Comparison of ENCODE assay signal across 10 mouse cellular contexts in the genomic region with DNA sequence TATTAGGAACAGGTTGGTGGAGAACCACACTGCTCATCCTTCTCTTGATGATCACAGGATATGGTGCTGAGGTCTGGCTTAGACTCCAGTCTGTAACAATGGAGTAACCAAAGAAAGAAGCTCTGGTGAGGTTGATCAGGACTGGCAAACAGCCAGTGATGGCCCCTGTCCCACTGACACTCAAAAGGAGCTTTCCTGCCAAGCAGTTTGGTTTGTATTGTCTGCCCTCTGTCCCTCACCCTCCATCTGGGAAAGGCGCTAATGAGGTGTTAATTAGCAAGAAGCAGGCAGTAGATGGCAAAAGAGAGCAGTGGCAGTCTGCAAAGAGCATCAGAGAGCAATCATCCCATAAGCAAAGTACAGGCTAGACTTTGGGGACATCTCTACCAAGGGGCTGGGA.
A peak's percentile ranks its signal among the peaks of the same experiment; 100 is the strongest.
DNase-seq lines count a peak whose midpoint lies in the region; ATAC-seq lines count a peak whose summit lies in the region.
"Had no signal": no experiment of that assay in that cellular context is flagged by ENCODE, and none has a peak within 500 bp of the region (broad histone marks: within the 10 kb centered on the region; RNA-seq: fewer than 3 reads in every experiment).

No protein-coding gene starts in this region.

- H3K4me2 ChIP-seq in heart, embryonic 15.5 days, result no peak overlapping the region; the same call in 1 of the 2 replicates
- H3K4me2 ChIP-seq in hindbrain, embryonic 16.5 days (ENCODE audit: low read length), result no peak overlapping the region

- no peak for DNase-seq in heart, postnatal 36 days
- DNase-seq in right cerebral cortex, postnatal 4 days, result peak; percentile 20
- DNase-seq in right cerebral cortex, adult 18-20 months, result no peak
- no peak for DNase-seq in gastrocnemius, postnatal 10 days
- no peak for DNase-seq in left cerebral cortex, postnatal 14 days (ENCODE audit: low spot score in 2 of 2)
- DNase-seq: adrenal gland, adult 2 months; layer of hippocampus, postnatal 36 days had no signal

- H3K36me3 ChIP-seq in heart, embryonic 15.5 days, result no peaks in the 10 kb centered on the region
- no peaks in the 10 kb centered on the region for H3K36me3 ChIP-seq in hindbrain, embryonic 16.5 days (ENCODE audit: control insufficient read depth, insufficient read depth, low read length)

- intact Hi-C loops in heart, postnatal 36 days (cut with DNase I), result no loop called here
- intact Hi-C loops in left cerebral cortex, postnatal 14 days (cut with DNase I), result no loop called here

- ATAC-seq in heart, embryonic 15.5 days (replicated peaks; ENCODE audit: insufficient number of reproducible peaks, insufficient read depth, low FRiP score, low read depth), result no peak
- peak; percentile 55 for ATAC-seq in hindbrain, embryonic 16.5 days
- no peak for ATAC-seq in CD4-positive, CD25-positive, alpha-beta regulatory T cell, adult 4 months

- H3K9me3 ChIP-seq in heart, embryonic 15.5 days (replicated peaks), result no peaks in the 10 kb centered on the region
- H3K9me3 ChIP-seq in hindbrain, embryonic 16.5 days (ENCODE audit: control insufficient read depth, low read length), result no peaks in the 10 kb centered on the region

- no peaks in the 10 kb centered on the region for H3K27me3 ChIP-seq in heart, embryonic 15.5 days
- H3K27me3 ChIP-seq in hindbrain, embryonic 16.5 days (replicated peaks; ENCODE audit: control insufficient read depth, insufficient read depth, low read length), result no peaks in the 10 kb centered on the region

- H3K4me3 ChIP-seq in heart, embryonic 15.5 days, result no peak overlapping the region
- no peak overlapping the region for H3K4me3 ChIP-seq in hindbrain, embryonic 16.5 days (ENCODE audit: low read length)

- peak overlapping the region; percentile 75 for H3K27ac ChIP-seq in heart, embryonic 15.5 days
- peak overlapping the region; percentile 3; the same call in 1 of the 2 replicates for H3K27ac ChIP-seq in hindbrain, embryonic 16.5 days (ENCODE audit: low read depth, low read length)

- peaks cover 49% of the 10 kb centered on the region for H3K4me1 ChIP-seq in heart, embryonic 15.5 days (replicated peaks)
- H3K4me1 ChIP-seq in hindbrain, embryonic 16.5 days (ENCODE audit: control insufficient read depth, insufficient read depth, low read depth, low read length), result peaks cover 15% of the 10 kb centered on the region

- no peak overlapping the region for H3K9ac ChIP-seq in heart, embryonic 15.5 days
- H3K9ac ChIP-seq in hindbrain, embryonic 16.5 days (ENCODE audit: low read depth, low read length), result no peak overlapping the region

- 19% methylated on average over 1 of the region's 1 CpGs for WGBS in heart, embryonic 15.5 days
- WGBS in hindbrain, embryonic 16.5 days, result 28% methylated on average over 1 of the region's 1 CpGs
